Mouse (Mus musculus) heart, adult 8-10 months (tissue): ENCODE data around the gene Gm19426. TPM values are rescaled to one million over a fixed set of nuclear protein-coding genes. Genes with fewer than 3 reads are reported as not detected.
A peak's percentile ranks its signal among the peaks of the same experiment; 100 is the strongest.
"Not testable (repeated sequence)": the region's sequence is repeated elsewhere in the genome, so short reads cannot be mapped to it uniquely, and the experiment has no call there.

Source experiments
- DNase-seq: peaks from one replicate; pipeline ENCODE4 v3.0.0; 2022; ENCODE audit warnings: low spot score
- total RNA-seq, 4 experiments: library from RNA; stranded (reverse); gene quantifications; 2 replicates each; pipeline ENCODE4 v1.2.4; 2022

Gm19426 gene
- total RNA-seq, 4 experiments from 2014 or later: 1.2 to 1.8 (median 1.4) TPM

DNA sequence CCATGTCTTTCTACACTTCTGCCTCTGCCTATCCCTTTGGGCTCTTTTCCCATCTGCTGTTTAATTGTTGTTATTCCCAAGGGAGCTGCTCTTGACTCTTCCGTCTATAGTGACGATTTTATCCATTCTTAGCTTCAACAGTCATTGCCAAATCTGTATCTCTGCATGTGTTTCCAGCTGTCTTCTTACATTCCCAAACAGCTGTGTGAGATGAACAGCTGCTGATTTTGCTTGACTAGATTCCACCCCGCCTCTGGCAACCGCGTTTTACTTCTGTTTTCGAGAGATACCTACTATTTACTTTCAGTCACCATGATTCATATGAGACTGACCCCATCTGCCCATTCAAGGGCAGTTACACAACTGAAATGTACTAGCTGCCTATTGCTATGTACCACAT, 6.7 kb upstream of the Gm19426 start:
- DNase-seq: no peak

DNA sequence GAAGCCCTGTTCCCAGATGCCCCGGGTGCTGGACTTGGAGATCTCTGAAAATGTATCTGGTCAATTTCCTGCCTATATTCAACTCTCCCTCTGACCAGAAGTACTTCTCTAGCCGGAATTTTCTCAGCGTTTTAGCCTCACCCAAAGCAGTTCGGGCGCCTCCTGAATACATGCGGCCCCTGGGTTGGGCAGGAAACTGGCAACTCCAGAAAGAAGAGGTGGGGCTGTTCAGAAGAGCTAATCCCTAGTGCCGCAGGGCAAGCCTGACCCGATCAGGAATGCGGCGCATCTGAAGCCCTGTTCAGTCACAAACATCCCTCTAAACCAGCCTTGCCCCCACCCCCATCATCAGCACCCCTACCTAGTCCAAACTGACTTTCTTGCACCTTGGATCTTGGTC, 671 bp upstream of the Gm19426 start:
- no peak for DNase-seq

DNA sequence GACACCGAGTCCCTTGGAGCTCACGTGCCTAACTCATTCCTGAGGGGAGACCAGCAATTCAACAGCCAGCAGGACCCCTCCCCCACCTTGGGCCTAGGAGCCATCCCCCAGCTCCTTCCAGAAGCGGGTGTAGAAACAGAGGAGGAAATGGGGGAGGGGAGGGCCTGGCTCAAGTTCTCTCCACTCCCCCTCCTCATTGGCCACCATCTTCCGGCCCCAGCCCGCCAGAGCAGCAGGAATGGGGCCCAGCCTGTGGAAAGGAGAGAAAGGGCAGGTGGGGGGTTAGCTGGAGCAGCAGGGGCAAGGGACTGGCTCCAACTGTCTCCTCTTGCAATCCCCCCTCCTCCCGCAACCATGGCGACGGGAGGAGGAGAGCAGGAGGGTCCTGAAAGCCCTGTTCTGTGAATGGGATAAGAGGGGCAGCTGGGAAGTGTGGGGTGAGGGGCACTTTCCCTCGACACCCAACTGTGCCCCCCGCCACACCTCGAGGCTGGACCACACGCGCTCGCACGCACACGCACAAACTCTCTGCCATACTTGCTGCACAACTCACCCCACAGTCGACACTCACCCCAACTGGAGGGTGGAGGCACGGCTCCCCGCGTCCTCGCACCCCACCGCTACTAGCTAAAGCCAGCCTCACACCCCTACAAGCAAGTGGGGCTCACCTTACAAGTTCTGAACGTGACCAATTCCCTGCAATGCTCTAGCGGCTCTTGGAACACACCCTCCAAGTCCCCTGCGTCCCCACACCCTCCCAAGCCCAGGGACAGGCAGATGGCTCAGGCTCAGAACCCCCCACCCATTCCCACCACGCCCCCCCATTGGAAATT, 788 bp downstream of the Gm19426 start:
- DNase-seq: no peak

DNA sequence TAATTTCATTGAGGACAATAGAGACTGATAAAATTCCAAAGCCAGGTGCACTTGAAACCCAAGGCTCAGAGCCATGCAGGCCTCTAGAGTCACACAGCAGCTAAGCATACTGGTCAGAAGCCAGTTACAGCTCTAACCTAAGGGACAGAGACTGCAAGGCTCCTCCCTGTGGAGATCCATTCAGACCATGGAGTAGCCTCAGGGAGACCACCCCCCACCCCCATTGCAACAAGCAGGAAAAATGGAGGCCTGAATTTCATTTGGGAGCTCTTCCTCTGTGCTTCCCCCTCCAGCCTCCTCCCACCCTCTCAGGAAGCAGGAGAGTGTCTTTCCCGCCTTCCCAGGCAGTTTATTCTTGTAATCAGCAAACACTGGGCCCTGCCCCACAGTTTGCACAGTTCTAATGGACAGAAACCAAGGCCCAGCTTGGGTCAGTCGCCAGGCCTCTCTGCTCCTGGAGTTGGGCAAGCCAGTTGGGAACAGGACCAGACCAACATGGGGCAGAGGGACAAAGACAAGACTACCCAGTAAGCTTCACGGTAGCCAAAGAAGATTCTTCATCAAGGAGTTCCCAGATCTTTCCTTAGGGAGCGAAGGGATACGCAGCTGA, 1.5 kb downstream of the Gm19426 start:
- no peak for DNase-seq

DNA sequence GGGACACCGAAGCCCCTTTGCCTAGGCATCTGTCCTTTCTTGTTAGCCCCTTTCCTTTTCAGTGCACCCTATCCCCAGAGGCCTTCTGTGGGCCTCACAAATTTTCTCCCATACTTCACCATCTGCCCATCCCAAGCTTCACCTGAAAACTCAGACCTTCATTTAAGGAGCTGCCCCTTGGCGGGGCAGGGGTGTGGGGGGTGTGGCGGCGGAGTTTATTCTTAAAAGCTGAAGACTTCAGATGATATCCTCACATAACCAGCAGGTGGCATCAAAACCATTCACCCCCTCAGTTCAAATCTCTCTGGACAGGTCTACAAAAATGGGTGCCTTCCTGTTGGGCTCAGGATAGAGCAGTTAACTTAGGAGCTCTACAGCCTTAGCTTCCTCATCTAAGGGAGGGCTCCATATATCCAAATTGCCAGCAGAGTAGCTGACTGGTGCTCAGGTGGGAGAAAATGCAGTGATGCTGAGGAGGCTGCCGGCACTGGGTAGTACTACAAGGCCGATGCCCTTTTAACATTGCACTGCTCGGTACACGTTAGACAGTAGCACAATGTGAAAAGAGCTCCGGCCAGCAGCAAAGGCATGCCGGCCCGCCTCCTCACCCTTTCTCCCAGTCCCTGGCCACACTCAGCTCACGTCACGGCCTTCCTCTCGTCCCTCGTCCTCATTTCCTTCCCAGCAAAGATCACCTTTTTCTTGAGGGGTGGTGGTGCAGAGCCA, 2.7 kb downstream of the Gm19426 start:
- DNase-seq: no peak

DNA sequence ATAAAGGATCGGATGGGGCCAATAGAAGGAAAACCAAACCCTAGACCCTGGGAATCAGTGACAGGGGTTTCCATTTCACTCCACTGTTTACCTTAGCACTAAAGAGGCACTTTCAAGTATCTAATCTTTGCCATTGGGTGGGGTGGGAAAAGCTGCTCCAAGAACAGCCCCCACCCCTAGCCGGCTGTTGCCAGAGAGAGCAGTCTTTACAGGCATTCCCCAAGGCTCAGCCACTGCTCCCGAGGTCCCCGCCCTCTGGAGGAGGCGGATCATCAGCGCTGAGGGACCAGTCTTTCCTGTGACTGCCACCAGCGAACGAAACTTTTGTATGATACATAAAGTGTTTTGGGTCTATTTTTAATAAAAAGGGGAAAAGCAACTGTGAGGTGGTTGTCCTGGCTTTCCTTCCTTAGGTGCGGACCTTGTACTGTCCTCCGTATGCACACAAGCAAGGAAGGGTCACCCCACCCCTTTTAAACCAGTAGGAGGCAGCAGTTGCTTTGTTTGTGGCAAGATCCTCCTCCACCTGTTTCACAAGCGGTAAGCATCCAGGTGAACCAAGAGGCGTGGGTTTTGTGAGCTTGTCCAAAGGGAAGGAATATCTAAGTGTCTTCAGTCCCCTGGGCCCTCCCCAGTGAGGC, 5.1 kb downstream of the Gm19426 start:
- no peak for DNase-seq

DNA sequence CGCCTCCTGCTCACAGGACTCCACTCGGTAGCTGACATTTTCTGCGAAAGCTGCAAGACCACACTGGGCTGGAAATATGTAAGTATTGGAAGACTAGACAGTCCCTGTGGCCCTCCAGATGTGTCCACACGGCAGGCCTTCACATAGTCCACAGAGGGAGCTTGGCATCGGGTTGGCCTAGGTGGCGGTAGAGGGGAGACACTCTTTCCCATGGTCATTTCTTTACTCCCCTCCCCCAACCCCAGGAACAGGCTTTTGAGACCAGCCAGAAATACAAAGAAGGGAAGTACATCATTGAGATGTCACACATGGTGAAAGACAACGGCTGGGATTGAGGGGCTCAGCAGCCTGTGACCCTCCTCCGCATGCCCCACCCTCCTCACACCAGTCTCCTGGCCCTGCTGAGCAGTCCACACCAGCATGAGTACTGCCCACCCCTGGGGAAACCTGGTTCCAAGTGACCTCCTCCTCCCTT, 6.0 kb downstream of the Gm19426 start:
- DNase-seq: no peak

DNA sequence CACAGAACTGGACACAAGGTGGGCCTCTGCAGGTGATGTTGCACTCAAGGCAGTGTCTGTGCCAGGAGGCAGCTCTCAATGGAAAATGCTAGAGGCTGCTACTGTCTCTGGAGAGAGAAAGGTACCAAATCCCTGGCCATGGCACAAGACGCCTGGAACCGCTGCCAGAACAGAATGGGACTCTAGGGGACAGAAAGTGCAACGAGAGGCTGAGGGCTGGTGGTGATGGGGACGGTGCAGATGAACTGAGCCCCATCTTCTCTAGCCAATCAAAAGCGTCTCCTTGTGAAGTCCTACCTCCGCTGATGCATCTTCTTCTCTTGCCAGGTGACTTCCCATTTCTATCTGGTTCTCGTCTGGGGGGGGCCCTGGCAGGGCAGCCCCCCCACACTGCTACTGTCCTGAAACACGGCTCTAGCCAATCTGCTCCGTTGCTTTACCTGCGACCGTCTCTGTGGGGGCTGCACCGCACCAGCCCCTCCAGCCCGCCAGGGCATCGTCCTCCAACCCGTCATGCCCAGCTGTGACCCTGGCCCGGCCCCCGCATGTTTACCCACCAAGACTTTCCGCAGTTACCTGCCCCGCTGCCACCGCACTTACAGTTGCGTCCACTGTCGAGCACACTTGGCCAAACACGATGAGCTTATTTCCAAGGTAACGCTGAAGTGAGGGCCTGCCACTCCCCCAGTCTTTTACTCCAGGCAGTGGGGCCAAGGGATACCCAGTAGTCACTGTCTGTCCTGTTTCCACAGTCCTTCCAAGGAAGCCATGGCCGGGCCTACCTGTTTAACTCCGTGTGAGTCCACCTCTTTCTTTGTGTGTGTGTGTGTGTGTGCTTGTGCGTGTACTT, 6.9 kb downstream of the Gm19426 start:
- no peak for DNase-seq

DNA sequence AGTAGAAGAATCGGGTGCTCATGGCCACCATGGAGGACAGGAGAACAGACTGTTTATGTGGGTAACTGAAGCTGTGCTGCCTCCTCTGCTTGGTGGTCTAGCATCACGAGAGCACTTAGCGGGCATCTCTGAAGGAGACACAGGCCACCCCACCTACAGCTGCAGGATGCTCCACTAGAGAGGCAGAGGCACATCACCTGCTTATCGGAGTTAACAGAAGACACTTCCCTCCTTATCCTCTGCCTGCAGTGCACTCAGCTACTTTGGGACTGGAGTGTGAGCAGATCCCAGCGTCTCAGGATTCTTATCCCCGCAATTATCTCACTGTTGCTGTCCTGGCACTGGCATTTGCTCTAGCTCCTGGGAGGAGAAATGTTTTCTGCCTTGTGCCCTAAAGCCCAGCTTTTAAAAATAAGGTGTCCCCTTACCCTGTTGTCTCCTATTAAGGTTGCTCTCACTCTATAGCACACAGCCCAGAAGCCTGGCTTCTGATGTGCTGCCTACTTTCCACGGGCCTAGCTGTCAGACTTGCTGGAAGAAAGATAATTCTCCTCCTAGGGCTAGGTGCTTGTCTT, 8.0 kb downstream of the Gm19426 start:
- no peak for DNase-seq

DNA sequence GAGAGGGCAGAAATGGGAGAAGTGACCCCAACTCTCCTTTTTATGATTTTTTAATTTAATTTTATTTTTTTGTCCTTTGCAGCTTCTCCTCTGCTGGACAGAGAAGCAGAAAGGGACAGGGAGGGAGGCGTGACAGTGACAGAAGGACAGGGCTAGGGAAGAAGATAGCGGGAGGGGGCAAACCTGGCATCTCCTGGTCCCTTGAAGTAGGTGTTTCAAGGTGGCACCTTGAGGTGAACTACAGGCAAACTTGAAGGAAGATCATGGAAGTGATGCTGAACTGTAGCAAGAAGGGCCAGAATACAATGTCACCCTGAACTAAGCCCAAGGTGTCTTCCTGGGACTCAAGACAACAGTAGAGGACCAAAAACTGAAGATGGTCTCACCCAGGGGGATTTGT, 8.5 kb downstream of the Gm19426 start:
- DNase-seq: no peak

DNA sequence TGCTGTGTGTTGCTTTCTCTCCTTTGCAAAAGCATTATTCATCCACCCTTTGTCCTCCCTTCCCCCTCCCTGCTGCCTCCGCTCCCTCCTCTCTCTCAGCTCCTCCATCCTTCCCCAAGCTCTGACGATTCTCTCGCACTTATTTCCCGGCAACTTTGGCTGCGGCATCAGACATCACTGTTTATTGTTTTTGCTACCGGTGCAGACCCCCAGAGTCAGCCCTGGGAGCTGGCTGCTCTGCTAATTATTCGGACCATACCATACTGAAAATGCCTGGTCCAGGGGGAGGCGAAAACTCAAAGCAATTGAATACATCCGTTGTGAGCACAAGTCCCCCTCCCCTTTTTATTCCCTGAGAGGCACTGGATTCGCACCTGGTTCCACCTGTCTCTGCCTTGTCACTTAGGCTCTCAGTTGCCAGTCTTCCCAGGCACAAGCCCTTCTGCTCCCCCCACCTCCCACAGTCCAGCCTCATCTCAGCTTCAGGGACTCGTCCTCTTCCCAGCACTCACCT, 9.0 kb downstream of the Gm19426 start:
- no peak for DNase-seq

DNA sequence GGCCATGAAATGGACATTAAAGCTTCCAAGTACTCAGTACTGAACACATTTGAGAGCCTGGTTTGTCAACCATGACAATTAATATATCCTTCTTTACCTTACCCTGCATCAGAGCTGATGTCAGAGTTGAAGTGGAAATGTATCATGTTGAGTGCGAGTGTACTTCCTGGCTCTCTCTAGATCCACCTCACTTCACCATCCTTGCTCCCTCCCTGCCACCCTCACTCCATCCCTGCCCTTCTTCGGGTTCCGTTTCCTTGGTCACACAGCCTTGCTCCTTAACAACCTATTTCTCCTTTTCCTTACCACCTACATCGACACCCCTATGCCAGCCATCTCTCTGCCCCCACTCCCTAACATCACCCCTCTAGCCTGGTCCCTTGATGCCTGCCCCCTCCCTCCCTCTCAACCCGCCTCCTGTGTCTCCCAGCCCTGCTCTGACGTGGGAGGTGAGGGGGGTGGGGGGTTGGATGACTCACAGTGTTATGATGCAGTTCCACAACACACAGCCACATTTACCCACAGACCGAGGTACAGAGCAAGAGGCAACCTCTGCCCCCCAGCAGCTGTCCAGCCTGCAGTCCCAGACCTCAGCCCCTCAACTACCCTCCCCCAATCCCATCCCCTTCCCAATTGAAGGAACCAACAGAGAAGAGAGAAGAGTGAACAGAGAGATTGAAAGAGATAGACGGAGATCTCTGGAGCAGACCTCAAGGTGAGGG, 9.7 kb downstream of the Gm19426 start, which contains the start of gene Ypel4:
Ypel4 (plus strand) TSS at position 480 of the 722 bp plus-strand sequence.
- no peak for DNase-seq

DNA sequence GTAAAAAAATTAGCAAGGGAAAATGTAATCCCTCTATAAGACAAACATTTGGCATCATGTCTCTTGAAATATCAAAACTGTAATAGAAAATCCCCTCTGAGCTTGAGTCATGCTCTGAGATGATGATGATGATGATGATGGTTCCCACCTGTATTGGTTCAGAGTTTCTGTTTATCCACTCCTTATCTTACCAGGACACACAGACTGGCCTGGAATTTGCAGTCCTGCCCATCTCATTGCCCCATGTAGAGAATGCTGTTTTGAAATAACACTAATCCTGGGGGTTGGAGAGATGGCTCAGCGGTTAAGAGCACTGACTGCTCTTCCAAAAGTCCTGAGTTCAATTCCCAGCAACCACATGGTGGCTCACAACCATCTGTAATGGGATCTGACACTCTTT, 11.1 kb downstream of the Gm19426 start:
- no peak for DNase-seq

DNA sequence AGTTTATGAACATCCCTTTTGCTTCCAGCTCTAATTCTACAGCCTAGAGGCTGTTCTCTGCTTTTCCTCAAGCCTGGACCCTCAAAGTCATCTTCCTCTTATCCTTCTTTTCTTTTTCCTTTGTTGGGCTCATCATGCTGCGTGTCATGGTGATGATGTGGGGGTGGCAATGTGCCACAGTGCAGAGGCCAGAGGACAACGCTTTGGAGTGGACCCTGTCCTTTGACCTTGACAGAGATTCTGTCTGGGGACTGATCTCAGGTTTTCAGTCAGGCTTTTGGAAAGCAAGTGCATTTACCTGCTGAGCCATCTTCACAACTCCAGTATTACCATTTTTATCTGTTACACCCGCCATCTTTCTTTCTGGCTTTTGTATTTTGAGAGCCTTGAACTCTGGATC, 12.2 kb downstream of the Gm19426 start:
- DNase-seq: no peak

DNA sequence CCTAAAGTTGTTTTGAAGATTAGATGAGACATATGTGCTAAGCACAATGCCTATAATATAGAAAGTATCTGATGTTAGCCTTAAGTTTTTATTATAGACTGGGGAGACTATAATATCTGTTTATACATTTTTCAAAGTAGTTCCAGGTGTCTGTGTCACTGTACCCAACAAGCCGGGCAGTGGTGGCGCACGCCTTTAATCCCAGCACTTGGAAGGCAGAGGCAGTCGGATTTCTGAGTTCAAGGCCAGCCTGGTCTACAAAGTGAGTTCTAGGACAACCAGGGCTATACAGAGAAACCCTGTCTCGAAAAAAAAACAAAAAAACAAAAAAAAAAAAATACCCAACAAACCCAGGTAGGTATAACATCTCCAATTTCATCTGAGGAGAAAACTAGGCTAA, 15.3 kb downstream of the Gm19426 start:
- not testable (repeated sequence) for DNase-seq

DNA sequence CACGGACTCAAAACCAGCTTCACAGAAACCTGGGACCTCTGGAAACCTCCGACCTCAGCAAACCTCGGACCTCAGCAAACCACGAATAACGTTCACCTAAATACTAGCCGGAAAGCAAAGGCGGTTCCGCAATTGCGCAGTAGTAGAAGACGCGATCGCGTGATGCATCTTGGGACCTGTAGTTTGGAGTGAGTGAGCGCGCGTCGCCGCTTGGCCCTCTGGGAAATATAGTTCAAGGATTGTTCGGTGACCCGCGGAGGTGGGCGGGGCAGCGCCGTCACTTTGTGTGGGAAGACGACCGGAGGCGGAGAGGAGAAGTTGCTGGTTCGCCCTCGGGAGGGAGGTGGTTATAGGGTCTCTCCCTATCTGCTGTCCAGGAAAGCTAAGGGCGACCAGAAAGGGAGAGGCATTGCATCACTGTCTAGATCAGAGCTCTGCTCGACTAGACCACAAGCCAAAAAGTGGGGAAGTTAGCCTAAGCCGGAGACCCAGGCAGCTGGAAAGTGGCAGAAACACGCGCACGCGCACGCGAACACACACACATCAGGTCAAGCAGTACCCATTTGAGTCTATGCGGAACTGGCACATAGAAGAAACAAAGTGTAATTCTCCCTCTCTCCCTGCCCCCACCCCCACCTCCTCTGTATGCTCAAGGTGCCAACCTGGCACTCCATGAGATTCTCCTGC, 16.1 kb downstream of the Gm19426 start, which contains the start of gene Clp1:
Clp1 (minus strand) TSS at position 179 of the 687 bp plus-strand sequence.
- peak; percentile 98 for DNase-seq

DNA sequence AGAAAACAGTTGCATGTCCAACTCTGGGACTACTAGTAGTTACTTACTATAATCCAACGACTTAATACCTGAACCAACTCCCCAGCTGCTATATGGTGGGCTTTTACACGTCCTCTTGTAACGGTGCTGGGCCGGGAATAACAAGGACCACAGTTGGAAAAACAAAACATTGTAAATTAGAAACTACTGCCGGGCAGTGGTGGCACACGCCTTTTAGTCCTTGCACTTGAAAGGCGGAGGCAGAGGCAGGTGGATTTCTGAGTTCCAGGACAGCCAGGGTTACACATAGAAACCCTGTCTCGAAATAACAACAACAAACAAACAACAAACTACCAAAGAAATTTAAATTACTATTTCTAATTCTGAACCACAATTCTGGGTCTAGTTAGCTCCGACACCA, 16.7 kb downstream of the Gm19426 start:
- no peak for DNase-seq

DNA sequence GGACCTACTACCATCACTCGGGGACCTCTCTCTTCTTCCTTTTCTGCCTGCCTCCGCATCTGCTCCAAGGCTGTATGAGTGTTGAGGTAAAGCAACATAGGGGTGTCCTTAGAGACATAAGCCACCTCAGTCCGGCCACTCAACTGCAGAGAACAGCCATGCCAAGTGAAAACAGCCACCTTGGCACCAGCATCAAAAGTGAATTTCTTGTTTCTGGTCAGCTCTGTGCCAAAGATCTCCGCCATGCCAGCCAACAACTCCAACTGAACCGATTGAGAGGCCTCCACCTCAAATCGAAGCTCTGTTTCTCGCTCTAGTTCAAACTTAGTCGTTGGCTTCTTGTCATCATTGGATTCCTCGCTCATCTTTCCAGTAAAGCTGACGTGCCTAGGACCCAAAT, 17.7 kb downstream of the Gm19426 start:
- no peak for DNase-seq

DNA sequence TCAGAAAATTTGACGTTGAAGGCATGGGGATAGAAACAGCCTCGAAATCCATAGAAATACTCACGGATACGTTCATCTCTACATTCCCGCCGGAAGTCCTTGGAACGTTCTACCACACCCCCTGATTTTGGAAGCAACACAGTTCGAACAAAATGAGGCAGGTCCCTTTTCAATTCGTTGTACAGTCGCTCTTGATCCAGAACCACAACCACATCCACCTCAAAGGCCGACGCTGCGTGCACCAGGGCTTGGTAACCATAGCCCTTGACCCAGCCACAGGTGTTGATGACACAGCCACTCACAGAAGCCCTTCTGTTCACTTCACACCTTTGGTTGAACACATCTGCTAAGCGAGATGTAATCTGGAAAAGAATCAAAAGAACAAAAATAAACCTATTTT, 19.6 kb downstream of the Gm19426 start:
- DNase-seq: no peak
